Comparison of ENCODE assay signal across 7 mouse cellular contexts in genomic region chr3:37312370-37312941, GRCm38 (mm10). TPM values are rescaled to one million over a fixed set of nuclear protein-coding genes. Genes with fewer than 3 reads are reported as not detected.
DNase-seq lines count a peak whose midpoint lies in the region; ATAC-seq and TF ChIP-seq lines count a peak whose summit lies in the region.

Bbs12 (plus strand) TSS chr3:37312554.
Cetn4 (minus strand) TSS chr3:37312708.

- H3K4me2 ChIP-seq in intestine, postnatal 0 days (replicated peaks; ENCODE audit: low read depth): peak within 1 kb of the TSS; percentile 88
- peak within 1 kb of the TSS; percentile 76 for H3K4me2 ChIP-seq in midbrain, embryonic 12.5 days (replicated peaks)

- no peaks in the 10 kb centered on the region for H3K27me3 ChIP-seq in intestine, postnatal 0 days (replicated peaks; ENCODE audit: control insufficient read depth, insufficient read depth, low read length)
- H3K27me3 ChIP-seq in midbrain, embryonic 12.5 days: no peaks in the 10 kb centered on the region
- no peaks in the 10 kb centered on the region for H3K27me3 ChIP-seq in small intestine, adult 2 months (ENCODE audit: control insufficient read depth, insufficient read depth, low read length)

- TF ChIP-seq CTCF in intestine, postnatal 0 days (IDR thresholded peaks at IDR 0.05; ENCODE audit: low read depth): no peak
- no peak for TF ChIP-seq CTCF in small intestine, adult 2 months (IDR thresholded peaks at IDR 0.05; ENCODE audit: extremely low read depth, insufficient read length, insufficient replicate concordance, low read depth, low read length)

- no peaks in the 10 kb centered on the region for H3K36me3 ChIP-seq in intestine, postnatal 0 days (ENCODE audit: control insufficient read depth, insufficient read depth)
- no peaks in the 10 kb centered on the region for H3K36me3 ChIP-seq in midbrain, embryonic 12.5 days
- H3K36me3 ChIP-seq in small intestine, adult 2 months (ENCODE audit: control insufficient read depth, insufficient read depth, low read length): no peaks in the 10 kb centered on the region

- H3K9me3 ChIP-seq in intestine, postnatal 0 days (ENCODE audit: control insufficient read depth): no peaks in the 10 kb centered on the region
- H3K9me3 ChIP-seq in midbrain, embryonic 12.5 days: no peaks in the 10 kb centered on the region

- peak within 1 kb of the TSS; percentile 23; the same call in 1 of the 2 replicates for H3K27ac ChIP-seq in intestine, postnatal 0 days (ENCODE audit: low read depth, low read length)
- peak within 1 kb of the TSS; percentile 56 for H3K27ac ChIP-seq in midbrain, embryonic 12.5 days (replicated peaks)
- no peak within 1 kb of the TSS; the same call in 1 of the 2 replicates for H3K27ac ChIP-seq in small intestine, adult 2 months (ENCODE audit: insufficient read depth, low read depth, low read length)

- peak within 1 kb of the TSS; percentile 75 for H3K4me3 ChIP-seq in intestine, postnatal 0 days (ENCODE audit: low read depth, low read length)
- peak within 1 kb of the TSS; percentile 88 for H3K4me3 ChIP-seq in midbrain, embryonic 12.5 days
- peak within 1 kb of the TSS; percentile 93 for H3K4me3 ChIP-seq in small intestine, adult 2 months (ENCODE audit: low read depth, low read length)

- intact Hi-C loops in left cerebral cortex, postnatal 4 days (cut with DNase I): loop anchor here (10.0 kb wide), 1 partner anchor 102 kb away; the partner anchor contains the start of gene Spata5

- under 1% methylated on average over 54 of the region's 54 CpGs for WGBS in intestine, postnatal 0 days
- under 1% methylated on average over 54 of the region's 54 CpGs for WGBS in midbrain, embryonic 12.5 days
- WGBS in small intestine, adult 2 months: under 1% methylated on average over 54 of the region's 54 CpGs

- no peaks in the 10 kb centered on the region for H3K4me1 ChIP-seq in intestine, postnatal 0 days (replicated peaks; ENCODE audit: control insufficient read depth, insufficient read depth, low read length)
- H3K4me1 ChIP-seq in midbrain, embryonic 12.5 days: peaks cover 12% of the 10 kb centered on the region; the same call in 1 of the 2 replicates
- 0 out of 2 replicates have a peak, but pooled peaks cover 5% of the 10 kb centered on the region for H3K4me1 ChIP-seq in small intestine, adult 2 months (ENCODE audit: control insufficient read depth, insufficient read depth, insufficient read length, low read length)

- 0 out of 2 replicates have a peak, but pooled peaks have one; percentile 22 for TF ChIP-seq POLR2A in small intestine, adult 2 months (IDR thresholded peaks at IDR 0.05; ENCODE audit: low read depth, low read length)

- peak; percentile 97 for DNase-seq in adrenal gland, adult 2 months
- DNase-seq in embryo, embryonic 11.5 days (ENCODE audit: low read depth, low spot score): peak; percentile 92
- DNase-seq in gastrocnemius, postnatal 4 days (ENCODE audit: low spot score in 2 of 2): peak; percentile 93 to 98
- peak; percentile 96 for DNase-seq in left cerebral cortex, postnatal 4 days

- peak within 1 kb of the TSS; percentile 62 for H3K9ac ChIP-seq in intestine, postnatal 0 days (ENCODE audit: low read depth, low read length)
- peak within 1 kb of the TSS; percentile 83 for H3K9ac ChIP-seq in midbrain, embryonic 12.5 days (replicated peaks)

- ATAC-seq in intestine, postnatal 0 days: peak; percentile 99
- peak; percentile 100 for ATAC-seq in midbrain, embryonic 12.5 days (ENCODE audit: low FRiP score, low read depth)

RNA-seq across cellular contexts. Expression of gene Bbs12, which starts in this region (rescaled TPM):
- total RNA-seq in adrenal gland, adult 2 months (2021): 1 to 10 TPM; 3.9 to 5.1 TPM
- polyA plus RNA-seq in adrenal gland, adult 2 months (2012; rRNA removed): 0.35 and 0.52 TPM in 2 replicates
- 1 to 10 TPM; 3.8 to 4.0 TPM for total RNA-seq in gastrocnemius, postnatal 4 days (2021)
- 1.7 TPM in 2 replicates for polyA plus RNA-seq in intestine, postnatal 0 days (2015; fragmentation: Nextera tagmentation; extraction: Ambion mirVana)
- total RNA-seq in left cerebral cortex, postnatal 4 days (2021): 1 to 10 TPM; 5.9 to 6.3 TPM
- polyA plus RNA-seq in midbrain, embryonic 12.5 days (2016; fragmentation: Nextera tagmentation; extraction: Ambion mirVana): 7.2 and 7.3 TPM in 2 replicates
- 0.11 and 0.14 TPM in 2 replicates for polyA plus RNA-seq in small intestine, adult 2 months (2012; rRNA removed)

RNA-seq across cellular contexts. Expression of gene Cetn4, which starts in this region (rescaled TPM):
- total RNA-seq in adrenal gland, adult 2 months (2021): 1 to 10 TPM; 5.0 to 6.8 TPM
- polyA plus RNA-seq in adrenal gland, adult 2 months (2012; rRNA removed): 0.19 TPM in 1 of 2 replicates, not detected in the other
- total RNA-seq in gastrocnemius, postnatal 4 days (2021): 1 to 10 TPM; 1.7 to 1.8 TPM
- polyA plus RNA-seq in intestine, postnatal 0 days (2015; fragmentation: Nextera tagmentation; extraction: Ambion mirVana): 1.0 and 1.4 TPM in 2 replicates
- total RNA-seq in left cerebral cortex, postnatal 4 days (2021): 1 to 10 TPM; 2.8 to 3.6 TPM
- polyA plus RNA-seq in midbrain, embryonic 12.5 days (2016; fragmentation: Nextera tagmentation; extraction: Ambion mirVana): 1.6 and 2.1 TPM in 2 replicates
- polyA plus RNA-seq in small intestine, adult 2 months (2012; rRNA removed): not detected in 2 replicates
